Mouse (Mus musculus): ENCODE results near the gene Copz2. TPM values are rescaled to one million over a fixed set of nuclear protein-coding genes. Genes with fewer than 3 reads are reported as not detected.
"Not testable (repeated sequence)": the region's sequence is repeated elsewhere in the genome, so short reads cannot be mapped to it uniquely, and the experiment has no call there.

Gene Copz2
- polyA plus RNA-seq, 1 experiment from 2014 or later = 21.9 TPM

GRCm38 (mm10) chr11:96847240-96847639, 2.4 kb upstream of the Copz2 start:
- ATAC-seq (ENCODE audit: low FRiP score, low read depth) = no peak
- H3K27ac ChIP-seq (replicated peaks) = no peak overlapping the region
- 73% methylated on average over 3 of the region's 3 CpGs for WGBS
- H3K4me2 ChIP-seq = no peak overlapping the region
- no peaks in the 10 kb centered on the region for H3K36me3 ChIP-seq
- H3K9ac ChIP-seq = no peak overlapping the region
- peaks cover 13% of the 10 kb centered on the region for H3K27me3 ChIP-seq
- H3K4me1 ChIP-seq (replicated peaks) = peaks cover 11% of the 10 kb centered on the region
- no peaks in the 10 kb centered on the region for H3K9me3 ChIP-seq
- H3K4me3 ChIP-seq = no peak overlapping the region

- WGBS = 52% methylated on average over 9 of the region's 9 CpGs
- H3K27ac ChIP-seq (replicated peaks) = no peak overlapping the region
- H3K4me3 ChIP-seq = no peak overlapping the region
Measured at GRCm38 (mm10) chr11:96848694-96849093, 976 bp upstream of the Copz2 start.

GRCm38 (mm10) chr11:96849145-96849544, 525 bp upstream of the Copz2 start:
- H3K4me3 ChIP-seq = peak overlapping the region; percentile 38; the same call in 1 of the 2 replicates
- not testable (repeated sequence) for H3K9ac ChIP-seq; H3K36me3 ChIP-seq; H3K27ac ChIP-seq (replicated peaks); H3K9me3 ChIP-seq; ATAC-seq (ENCODE audit: low FRiP score, low read depth)
- 76% methylated on average over 5 of the region's 5 CpGs for WGBS
- H3K27me3 ChIP-seq = peaks cover 13% of the 10 kb centered on the region
- H3K4me1 ChIP-seq (replicated peaks) = peaks cover 11% of the 10 kb centered on the region
- H3K4me2 ChIP-seq = peak overlapping the region; percentile 71

More at GRCm38 (mm10) chr11:96848694-96849093, 976 bp upstream of the Copz2 start:
- no peak overlapping the region for H3K9ac ChIP-seq
- H3K36me3 ChIP-seq = no peaks in the 10 kb centered on the region
- no peak for ATAC-seq (ENCODE audit: low FRiP score, low read depth)
- no peaks in the 10 kb centered on the region for H3K9me3 ChIP-seq
- H3K4me1 ChIP-seq (replicated peaks) = peaks cover 11% of the 10 kb centered on the region
- H3K4me2 ChIP-seq = no peak overlapping the region
- H3K27me3 ChIP-seq = peaks cover 13% of the 10 kb centered on the region

GRCm38 (mm10) chr11:96857446-96857845, 7.8 kb downstream of the Copz2 start:
- no peak overlapping the region for H3K4me2 ChIP-seq
- H3K36me3 ChIP-seq = no peaks in the 10 kb centered on the region
- no peaks in the 10 kb centered on the region for H3K27me3 ChIP-seq
- no peaks in the 10 kb centered on the region for H3K9me3 ChIP-seq
- H3K9ac ChIP-seq = no peak overlapping the region
- 93% methylated on average over 5 of the region's 5 CpGs for WGBS
- peaks cover 19% of the 10 kb centered on the region for H3K4me1 ChIP-seq (replicated peaks)
- ATAC-seq (ENCODE audit: low FRiP score, low read depth) = no peak
- H3K4me3 ChIP-seq = no peak overlapping the region
- H3K27ac ChIP-seq (replicated peaks) = no peak overlapping the region

GRCm38 (mm10) chr11:96859635-96860034, 10.0 kb downstream of the Copz2 start:
- WGBS = 87% methylated on average over 4 of the region's 4 CpGs
- Histone ChIP-seq H3K9ac (no peak overlapping the region), H3K36me3 (no peaks in the 10 kb centered on the region), H3K4me2 (no peak overlapping the region), H3K9me3 (no peaks in the 10 kb centered on the region), H3K27ac (replicated peaks) (no peak overlapping the region), H3K4me3 (no peak overlapping the region), H3K4me1 (replicated peaks) (peaks cover 38% of the 10 kb centered on the region), H3K27me3 (no peaks in the 10 kb centered on the region)
- no peak for ATAC-seq (ENCODE audit: low FRiP score, low read depth)

- H3K27me3 ChIP-seq = no peaks in the 10 kb centered on the region
- ATAC-seq (ENCODE audit: low FRiP score, low read depth) = peak; percentile 61; the same call in 1 of the 2 replicates
- no peak overlapping the region for H3K4me3 ChIP-seq
- H3K4me2 ChIP-seq = peak overlapping the region; percentile 89; the same call in 1 of the 2 replicates
- peaks cover 38% of the 10 kb centered on the region for H3K4me1 ChIP-seq (replicated peaks)
- no peak overlapping the region for H3K27ac ChIP-seq (replicated peaks)
- H3K9me3 ChIP-seq = no peaks in the 10 kb centered on the region
- 7% methylated on average over 8 of the region's 8 CpGs for WGBS
- no peak overlapping the region for H3K9ac ChIP-seq
- no peaks in the 10 kb centered on the region for H3K36me3 ChIP-seq
Measured at GRCm38 (mm10) chr11:96860564-96860963, 10.9 kb downstream of the Copz2 start.

- peak overlapping the region; percentile 49 for H3K4me3 ChIP-seq
- no peak; the same call in 1 of the 2 replicates for ATAC-seq (ENCODE audit: low FRiP score, low read depth)
- H3K27ac ChIP-seq (replicated peaks) = peak overlapping the region; percentile 19; the same call in 1 of the 2 replicates
- no peaks in the 10 kb centered on the region for H3K9me3 ChIP-seq
- H3K4me1 ChIP-seq (replicated peaks) = peaks cover 38% of the 10 kb centered on the region
- H3K9ac ChIP-seq = peak overlapping the region; percentile 41; the same call in 1 of the 2 replicates
- H3K27me3 ChIP-seq = no peaks in the 10 kb centered on the region
- peak overlapping the region; percentile 89 for H3K4me2 ChIP-seq
- no peaks in the 10 kb centered on the region for H3K36me3 ChIP-seq
- under 1% methylated on average over 20 of the region's 20 CpGs for WGBS
Measured at GRCm38 (mm10) chr11:96861446-96861845, 11.8 kb downstream of the Copz2 start.

GRCm38 (mm10) chr11:96861878-96862289, 12.2 kb downstream of the Copz2 start:
- Histone ChIP-seq H3K9ac (peak overlapping the region; percentile 41; the same call in 1 of the 2 replicates), H3K36me3 (no peaks in the 10 kb centered on the region), H3K9me3 (no peaks in the 10 kb centered on the region), H3K27ac (replicated peaks) (0 out of 2 replicates have a peak overlapping the region, but pooled peaks have one; percentile 19), H3K4me3 (peak overlapping the region; percentile 49), H3K4me1 (replicated peaks) (peaks cover 38% of the 10 kb centered on the region), H3K4me2 (peak overlapping the region; percentile 89), H3K27me3 (no peaks in the 10 kb centered on the region)
- under 1% methylated on average over 31 of the region's 31 CpGs for WGBS
- peak; percentile 90 for ATAC-seq (ENCODE audit: low FRiP score, low read depth)

- no peaks in the 10 kb centered on the region for H3K36me3 ChIP-seq
- 54% methylated on average over 12 of the region's 12 CpGs for WGBS
Measured at GRCm38 (mm10) chr11:96862534-96862933, 12.9 kb downstream of the Copz2 start.

GRCm38 (mm10) chr11:96863206-96863995, 13.7 kb downstream of the Copz2 start:
- Histone ChIP-seq H3K9ac (peak overlapping the region; percentile 28; the same call in 1 of the 2 replicates), H3K4me3 (0 out of 2 replicates have a peak overlapping the region, but pooled peaks have one; percentile 5)
- peak; percentile 60 for ATAC-seq (ENCODE audit: low FRiP score, low read depth)

More at GRCm38 (mm10) chr11:96862534-96862933, 12.9 kb downstream of the Copz2 start:
- no peak overlapping the region; the same call in none of the 2 replicates for H3K9ac ChIP-seq
- H3K27me3 ChIP-seq = no peaks in the 10 kb centered on the region
- no peaks in the 10 kb centered on the region for H3K9me3 ChIP-seq
- peak overlapping the region; percentile 89 for H3K4me2 ChIP-seq
- H3K4me1 ChIP-seq (replicated peaks) = peaks cover 41% of the 10 kb centered on the region
- no peak for ATAC-seq (ENCODE audit: low FRiP score, low read depth)
- H3K4me3 ChIP-seq = peak overlapping the region; percentile 49; the same call in 1 of the 2 replicates
- H3K27ac ChIP-seq (replicated peaks) = peak overlapping the region; percentile 73

GRCm38 (mm10) chr11:96867149-96867548, 17.5 kb downstream of the Copz2 start:
- Histone ChIP-seq H3K36me3 (no peaks in the 10 kb centered on the region), H3K4me1 (replicated peaks) (peaks cover 27% of the 10 kb centered on the region), H3K9ac (no peak overlapping the region), H3K4me3 (no peak overlapping the region), H3K27me3 (no peaks in the 10 kb centered on the region), H3K9me3 (no peaks in the 10 kb centered on the region), H3K27ac (replicated peaks) (0 out of 2 replicates have a peak overlapping the region, but pooled peaks have one; percentile 20), H3K4me2 (no peak overlapping the region)
- 10% methylated on average over 5 of the region's 5 CpGs for WGBS
- ATAC-seq (ENCODE audit: low FRiP score, low read depth) = 0 out of 2 replicates have a peak, but pooled peaks have one; percentile 21

More at GRCm38 (mm10) chr11:96863206-96863995, 13.7 kb downstream of the Copz2 start:
- 13% methylated on average over 26 of the region's 26 CpGs for WGBS
- Histone ChIP-seq H3K4me2 (peak overlapping the region; percentile 89), H3K27ac (replicated peaks) (peak overlapping the region; percentile 73), H3K4me1 (replicated peaks) (peaks cover 42% of the 10 kb centered on the region), H3K36me3 (no peaks in the 10 kb centered on the region), H3K27me3 (no peaks in the 10 kb centered on the region), H3K9me3 (no peaks in the 10 kb centered on the region)
